Mouse (Mus musculus) forebrain, postnatal 0 days (tissue): ENCODE measurements around the gene 4931428L18Rik. TPM values are rescaled to one million over a fixed set of nuclear protein-coding genes. Genes with fewer than 3 reads are reported as not detected.

ENCODE experiments used
- ATAC-seq: fragments of 200-750 bp; cut with Nextera tagmentation; 2 replicates; pipeline ENCODE4 v1.8.0; 2017; ENCODE audit warnings: mild to moderate bottlenecking, moderate library complexity
- DNase-seq: peaks from one replicate; pipeline ENCODE4 v3.0.0-alpha.2; 2015
- H3K27ac ChIP-seq: fragments of 300-500 bp; sonication (generic); 2 replicates; pipeline ENCODE4 v1.5.1; 2014; ENCODE audit warnings: low read depth, mild to moderate bottlenecking, antibody characterized with exemption, low read length, moderate library complexity, mixed read lengths
- H3K27me3 ChIP-seq: fragments of 300-500 bp; sonication (generic); 2 replicates; pipeline ENCODE4 v1.6.1; 2014; ENCODE audit warnings: mild to moderate bottlenecking, low read length, mixed read lengths; ENCODE audit not compliant: insufficient read depth
- H3K36me3 ChIP-seq: fragments of 300-500 bp; sonication (generic); 2 replicates; pipeline ENCODE4 v1.6.1; 2014; ENCODE audit warnings: mild to moderate bottlenecking, moderate library complexity; ENCODE audit not compliant: insufficient read depth
- H3K4me1 ChIP-seq: fragments of 300-500 bp; sonication (generic); 2 replicates; pipeline ENCODE4 v1.6.1; 2014; ENCODE audit warnings: antibody characterized with exemption; ENCODE audit not compliant: insufficient read depth
- H3K4me2 ChIP-seq: fragments of 300-500 bp; sonication (generic); 2 replicates; pipeline ENCODE4 v1.6.1; 2014; ENCODE audit warnings: low read depth, mild to moderate bottlenecking, moderate library complexity
- H3K4me3 ChIP-seq: fragments of 300-500 bp; sonication (generic); 2 replicates; pipeline ENCODE4 v1.5.1; 2014; ENCODE audit warnings: low read depth, low read length, mixed read lengths
- H3K9ac ChIP-seq: fragments of 300-500 bp; sonication (generic); 2 replicates; pipeline ENCODE4 v1.6.1; 2014; ENCODE audit warnings: mild to moderate bottlenecking
- H3K9me3 ChIP-seq: fragments of 300-500 bp; sonication (generic); 2 replicates; pipeline ENCODE4 v1.6.1; 2016; ENCODE audit warnings: low read length
- CTCF ChIP-seq: sonication (generic); IDR thresholded peaks from 2 replicates; pipeline ENCODE4 v1.5.1; 2016; ENCODE audit warnings: antibody characterized with exemption, control low read depth, low read depth
- WGBS: fragments of 180-500 bp; shearing (Covaris S2); extraction: QIAGEN DNeasy Blood & Tissue Kit; methylation state at CpG from one replicate; pipeline ENCODE4 v1.1.7; 2014; 5-methylcytosine and 5-hydroxymethylcytosine counted together
- polyA plus RNA-seq: library from polyadenylated mRNA; unstranded; fragments of >200 nt; fragmentation: Nextera tagmentation; extraction: Ambion mirVana; gene quantifications from 2 replicates; pipeline ENCODE4 v1.2.1, GENCODE M21; 2015
- total RNA-seq: library from RNA; depleted of rRNA; stranded (reverse); fragments of >200 nt; gene quantifications from 2 replicates; pipeline ENCODE4 v1.2.3, GENCODE M21; 2014

Gene 4931428L18Rik
- total and polyA plus RNA-seq, 2 experiments from 2014 or later: not detected

GRCm38 (mm10) chr1:31150546-31150945 is 71.9 kb downstream of the 4931428L18Rik start:
- DNase-seq (no peak), ATAC-seq (no peak)
- 64% methylated on average over 3 of the region's 3 CpGs for WGBS
- no peak overlapping the region for H3K27ac ChIP-seq
- no peaks in the 10 kb centered on the region for H3K9me3 ChIP-seq
- no peak for TF ChIP-seq CTCF
- no peak overlapping the region for H3K9ac ChIP-seq
- no peaks in the 10 kb centered on the region for H3K4me1 ChIP-seq
- no peaks in the 10 kb centered on the region for H3K27me3 ChIP-seq
- no peak overlapping the region for H3K4me3 ChIP-seq
- H3K4me2 ChIP-seq: no peak overlapping the region
- no peaks in the 10 kb centered on the region for H3K36me3 ChIP-seq

- no peaks in the 10 kb centered on the region for H3K4me1 ChIP-seq
- no peak for ATAC-seq
- H3K9me3 ChIP-seq: no peaks in the 10 kb centered on the region
- no peak overlapping the region for H3K27ac ChIP-seq
- no peak overlapping the region for H3K4me2 ChIP-seq
- TF ChIP-seq CTCF: no peak
- 61% methylated on average over 6 of the region's 6 CpGs for WGBS
- H3K9ac ChIP-seq: no peak overlapping the region
- no peak overlapping the region for H3K4me3 ChIP-seq
- DNase-seq: no peak
- H3K36me3 ChIP-seq: no peaks in the 10 kb centered on the region
- H3K27me3 ChIP-seq: no peaks in the 10 kb centered on the region
Measured at GRCm38 (mm10) chr1:31149671-31150070, 72.8 kb downstream of the 4931428L18Rik start.

- H3K4me2 ChIP-seq: no peak overlapping the region
- H3K4me1 ChIP-seq: no peaks in the 10 kb centered on the region
- TF ChIP-seq CTCF: no peak
- H3K27me3 ChIP-seq: no peaks in the 10 kb centered on the region
- no peaks in the 10 kb centered on the region for H3K36me3 ChIP-seq
- no peak overlapping the region for H3K27ac ChIP-seq
- no peak overlapping the region for H3K4me3 ChIP-seq
- ATAC-seq (no peak), DNase-seq (no peak)
- H3K9me3 ChIP-seq: no peaks in the 10 kb centered on the region
- WGBS: 84% methylated on average over 2 of the region's 2 CpGs
- no peak overlapping the region for H3K9ac ChIP-seq
Measured at GRCm38 (mm10) chr1:31143571-31143970, 78.9 kb downstream of the 4931428L18Rik start.

- no peak for TF ChIP-seq CTCF
- WGBS: 68% methylated on average over 8 of the region's 8 CpGs
- no peak for ATAC-seq
Measured at GRCm38 (mm10) chr1:31142288-31143094, 80.0 kb downstream of the 4931428L18Rik start.

GRCm38 (mm10) chr1:31138387-31138786 is 84.1 kb downstream of the 4931428L18Rik start:
- Histone ChIP-seq H3K27me3 (no peaks in the 10 kb centered on the region), H3K9ac (no peak overlapping the region), H3K4me3 (no peak overlapping the region), H3K4me1 (no peaks in the 10 kb centered on the region), H3K4me2 (no peak overlapping the region), H3K36me3 (no peaks in the 10 kb centered on the region), H3K27ac (no peak overlapping the region), H3K9me3 (no peaks in the 10 kb centered on the region)
- 82% methylated on average over 3 of the region's 3 CpGs for WGBS
- no peak for ATAC-seq
- no peak for DNase-seq
- TF ChIP-seq CTCF: no peak

More at GRCm38 (mm10) chr1:31142288-31143094, 80.0 kb downstream of the 4931428L18Rik start:
- H3K9me3 ChIP-seq: no peaks in the 10 kb centered on the region
- H3K9ac ChIP-seq: no peak overlapping the region
- H3K36me3 ChIP-seq: no peaks in the 10 kb centered on the region
- no peaks in the 10 kb centered on the region for H3K27me3 ChIP-seq
- DNase-seq: no peak
- no peak overlapping the region for H3K4me3 ChIP-seq
- H3K4me1 ChIP-seq: no peaks in the 10 kb centered on the region
- no peak overlapping the region for H3K27ac ChIP-seq
- H3K4me2 ChIP-seq: no peak overlapping the region

- Histone ChIP-seq H3K4me1 (no peaks in the 10 kb centered on the region), H3K36me3 (no peaks in the 10 kb centered on the region), H3K27me3 (no peaks in the 10 kb centered on the region), H3K4me2 (no peak overlapping the region), H3K9ac (no peak overlapping the region), H3K27ac (no peak overlapping the region), H3K9me3 (no peaks in the 10 kb centered on the region), H3K4me3 (no peak overlapping the region)
- 84% methylated on average over 4 of the region's 4 CpGs for WGBS
- no peak for DNase-seq
- ATAC-seq: no peak
- TF ChIP-seq CTCF: no peak
Measured at GRCm38 (mm10) chr1:31113466-31113865, 109.0 kb downstream of the 4931428L18Rik start.

GRCm38 (mm10) chr1:31107961-31108360 is 114.5 kb downstream of the 4931428L18Rik start:
- no peak for TF ChIP-seq CTCF
- 87% methylated on average over 3 of the region's 3 CpGs for WGBS
- Histone ChIP-seq H3K9me3 (no peaks in the 10 kb centered on the region), H3K4me2 (no peak overlapping the region), H3K9ac (no peak overlapping the region), H3K27me3 (no peaks in the 10 kb centered on the region), H3K27ac (no peak overlapping the region), H3K4me3 (no peak overlapping the region), H3K4me1 (no peaks in the 10 kb centered on the region), H3K36me3 (no peaks in the 10 kb centered on the region)
- ATAC-seq (no peak), DNase-seq (no peak)
